ENCODE assay signal across 26 mouse cellular contexts in the genomic region with DNA sequence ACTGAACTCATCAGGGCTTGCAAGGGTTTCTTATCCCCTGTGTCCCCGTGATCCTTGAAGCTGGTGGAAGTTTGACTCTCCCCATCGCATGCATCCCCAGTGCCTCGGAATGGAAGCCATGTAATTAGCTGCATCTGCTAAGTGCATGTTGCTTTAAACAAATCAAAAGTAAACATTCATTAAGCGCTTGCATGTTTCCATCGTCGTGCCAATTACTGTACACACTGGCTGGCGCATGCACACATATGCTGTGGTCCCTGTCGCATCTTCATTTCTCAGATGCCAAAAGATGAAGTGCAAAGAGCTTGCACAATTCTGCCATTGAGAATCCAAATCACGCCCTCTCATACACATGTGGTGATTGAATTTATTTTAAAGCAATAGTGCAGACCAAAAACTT.
DNase-seq lines count a peak whose midpoint lies in the region; ATAC-seq and TF ChIP-seq lines count a peak whose summit lies in the region.
"Had no signal": no experiment of that assay in that cellular context is flagged by ENCODE, and none has a peak within 500 bp of the region (broad histone marks: within the 10 kb centered on the region; RNA-seq: fewer than 3 reads in every experiment).

No protein-coding gene starts in this region.

- DNase-seq in hindbrain, embryonic 14.5 days (ENCODE audit: low spot score): no peak
- no peak for DNase-seq in hindbrain, postnatal 0 days (ENCODE audit: low spot score)
- DNase-seq in midbrain, postnatal 0 days (ENCODE audit: low spot score): no peak
- no peak for DNase-seq in left cerebral cortex, adult 11 months (ENCODE audit: low spot score)
- no peak for DNase-seq in heart, embryonic 10.5 days (ENCODE audit: low spot score)
- DNase-seq: adrenal gland, adult 2 months; adrenal gland, postnatal 36 days; B cell, adult 2 months; cerebellum, adult 2 months; cerebellum, postnatal 14 days; heart, adult 2 months; heart, postnatal 14 days; kidney, adult 8-10 months; layer of hippocampus, postnatal 36 days; lung, embryonic 14.5 days; lung, postnatal 14 days; retina, postnatal 1 day; right cerebral cortex, postnatal 14 days had no signal

- TF ChIP-seq CTCF in hindbrain, postnatal 0 days (IDR thresholded peaks at IDR 0.05; ENCODE audit: low read depth): no peak
- no peak for TF ChIP-seq CTCF in midbrain, postnatal 0 days (IDR thresholded peaks at IDR 0.05)

- peak; percentile 1; the same call in 1 of the 2 replicates for ATAC-seq in hindbrain, embryonic 14.5 days (ENCODE audit: low FRiP score)
- ATAC-seq in hindbrain, postnatal 0 days: no peak
- no peak for ATAC-seq in midbrain, embryonic 13.5 days
- no peak for ATAC-seq in midbrain, postnatal 0 days (ENCODE audit: low FRiP score)
- 0 out of 2 replicates have a peak, but pooled peaks have one; percentile 30 for ATAC-seq in forebrain, embryonic 15.5 days (replicated peaks)
- no peak for ATAC-seq in midbrain, embryonic 15.5 days (replicated peaks)
- ATAC-seq: activated CD4-positive, CD25-positive, alpha-beta regulatory T cell, adult 4 months; intestine, embryonic 16.5 days had no signal

- peak overlapping the region; percentile 32; the same call in 1 of the 2 replicates for H3K27ac ChIP-seq in hindbrain, embryonic 14.5 days
- H3K27ac ChIP-seq in hindbrain, postnatal 0 days: no peak overlapping the region
- H3K27ac ChIP-seq in midbrain, embryonic 13.5 days: peak overlapping the region; percentile 45; the same call in 1 of the 2 replicates
- H3K27ac ChIP-seq in midbrain, postnatal 0 days (ENCODE audit: low read depth, low read length): no peak overlapping the region
- no peak overlapping the region for H3K27ac ChIP-seq in forebrain, embryonic 15.5 days (replicated peaks)
- H3K27ac ChIP-seq in midbrain, embryonic 15.5 days: peak overlapping the region; percentile 62
- no peak overlapping the region for H3K27ac ChIP-seq in heart, embryonic 10.5 days
- H3K27ac ChIP-seq: heart, adult 2 months; kidney, postnatal 0 days; liver, embryonic 15.5 days had no signal

- H3K9ac ChIP-seq in hindbrain, embryonic 14.5 days: no peak overlapping the region
- no peak overlapping the region for H3K9ac ChIP-seq in hindbrain, postnatal 0 days (replicated peaks; ENCODE audit: low read length)
- 0 out of 2 replicates have a peak overlapping the region, but pooled peaks have one; percentile 20 for H3K9ac ChIP-seq in midbrain, embryonic 13.5 days (replicated peaks)
- no peak overlapping the region for H3K9ac ChIP-seq in midbrain, postnatal 0 days (replicated peaks; ENCODE audit: low read length, poor library complexity, severe bottlenecking)
- H3K9ac ChIP-seq in forebrain, embryonic 15.5 days (replicated peaks): no peak overlapping the region
- no peak overlapping the region for H3K9ac ChIP-seq in midbrain, embryonic 15.5 days
- H3K9ac ChIP-seq: liver, embryonic 15.5 days; lung, embryonic 14.5 days had no signal

- WGBS in hindbrain, embryonic 14.5 days: 66% methylated on average over 9 of the region's 9 CpGs
- WGBS in hindbrain, postnatal 0 days: 60% methylated on average over 9 of the region's 9 CpGs
- WGBS in midbrain, embryonic 13.5 days: 80% methylated on average over 9 of the region's 9 CpGs
- WGBS in midbrain, postnatal 0 days: 57% methylated on average over 9 of the region's 9 CpGs
- WGBS in forebrain, embryonic 15.5 days: 47% methylated on average over 9 of the region's 9 CpGs
- WGBS in midbrain, embryonic 15.5 days: 69% methylated on average over 9 of the region's 9 CpGs
- WGBS in heart, embryonic 10.5 days: 84% methylated on average over 9 of the region's 9 CpGs

- peaks cover 21% of the 10 kb centered on the region for H3K36me3 ChIP-seq in hindbrain, embryonic 14.5 days (replicated peaks; ENCODE audit: control insufficient read depth, insufficient read depth)
- H3K36me3 ChIP-seq in hindbrain, postnatal 0 days (ENCODE audit: insufficient read depth, low read length): no peaks in the 10 kb centered on the region; the same call in 1 of the 2 replicates
- H3K36me3 ChIP-seq in midbrain, embryonic 13.5 days: peaks cover 11% of the 10 kb centered on the region; the same call in 1 of the 2 replicates
- H3K36me3 ChIP-seq in midbrain, postnatal 0 days (ENCODE audit: insufficient read depth, low read length): peaks cover 4% of the 10 kb centered on the region; the same call in 1 of the 2 replicates
- H3K36me3 ChIP-seq in forebrain, embryonic 15.5 days: no peaks in the 10 kb centered on the region
- H3K36me3 ChIP-seq in midbrain, embryonic 15.5 days (replicated peaks): 0 out of 2 replicates have a peak, but pooled peaks cover 3% of the 10 kb centered on the region
- H3K36me3 ChIP-seq in heart, embryonic 10.5 days: peaks cover 10% of the 10 kb centered on the region
- H3K36me3 ChIP-seq: liver, embryonic 15.5 days had no signal

- H3K9me3 ChIP-seq in hindbrain, embryonic 14.5 days (ENCODE audit: control insufficient read depth, low read length): no peaks in the 10 kb centered on the region
- no peaks in the 10 kb centered on the region for H3K9me3 ChIP-seq in hindbrain, postnatal 0 days (ENCODE audit: low read length)
- no peaks in the 10 kb centered on the region for H3K9me3 ChIP-seq in midbrain, embryonic 13.5 days
- no peaks in the 10 kb centered on the region for H3K9me3 ChIP-seq in midbrain, postnatal 0 days (ENCODE audit: low read length)
- H3K9me3 ChIP-seq in forebrain, embryonic 15.5 days: no peaks in the 10 kb centered on the region
- H3K9me3 ChIP-seq in midbrain, embryonic 15.5 days: no peaks in the 10 kb centered on the region
- peaks cover 2% of the 10 kb centered on the region; the same call in 1 of the 2 replicates for H3K9me3 ChIP-seq in heart, embryonic 10.5 days
- H3K9me3 ChIP-seq: liver, embryonic 15.5 days had no signal

- H3K4me1 ChIP-seq in hindbrain, embryonic 14.5 days (replicated peaks; ENCODE audit: control insufficient read depth, insufficient read depth, low read length): peaks cover 30% of the 10 kb centered on the region
- no peaks in the 10 kb centered on the region for H3K4me1 ChIP-seq in hindbrain, postnatal 0 days (ENCODE audit: insufficient read depth, low read length)
- H3K4me1 ChIP-seq in midbrain, embryonic 13.5 days (replicated peaks): peaks cover 47% of the 10 kb centered on the region
- no peaks in the 10 kb centered on the region; the same call in 1 of the 2 replicates for H3K4me1 ChIP-seq in midbrain, postnatal 0 days (ENCODE audit: insufficient read depth, low read length)
- peaks cover 18% of the 10 kb centered on the region for H3K4me1 ChIP-seq in forebrain, embryonic 15.5 days
- H3K4me1 ChIP-seq in midbrain, embryonic 15.5 days: peaks cover 21% of the 10 kb centered on the region
- peaks cover 8% of the 10 kb centered on the region; the same call in 1 of the 2 replicates for H3K4me1 ChIP-seq in heart, embryonic 10.5 days
- H3K4me1 ChIP-seq: liver, embryonic 15.5 days had no signal

- H3K4me3 ChIP-seq in hindbrain, embryonic 14.5 days (replicated peaks; ENCODE audit: low read length): no peak overlapping the region
- H3K4me3 ChIP-seq in hindbrain, postnatal 0 days (ENCODE audit: low read length): no peak overlapping the region
- H3K4me3 ChIP-seq in midbrain, embryonic 13.5 days (replicated peaks): no peak overlapping the region
- H3K4me3 ChIP-seq in midbrain, postnatal 0 days (ENCODE audit: low read depth, low read length): no peak overlapping the region
- no peak overlapping the region for H3K4me3 ChIP-seq in forebrain, embryonic 15.5 days
- no peak overlapping the region for H3K4me3 ChIP-seq in midbrain, embryonic 15.5 days
- no peak overlapping the region for H3K4me3 ChIP-seq in heart, embryonic 10.5 days
- H3K4me3 ChIP-seq: heart, adult 2 months; liver, embryonic 15.5 days; myocyte had no signal

- no peak overlapping the region for H3K4me2 ChIP-seq in hindbrain, embryonic 14.5 days (replicated peaks)
- H3K4me2 ChIP-seq in hindbrain, postnatal 0 days (ENCODE audit: low read depth, low read length): no peak overlapping the region
- H3K4me2 ChIP-seq in midbrain, embryonic 13.5 days (replicated peaks): no peak overlapping the region
- no peak overlapping the region for H3K4me2 ChIP-seq in midbrain, postnatal 0 days (ENCODE audit: low read depth, low read length, poor library complexity, severe bottlenecking)
- H3K4me2 ChIP-seq in forebrain, embryonic 15.5 days (replicated peaks): no peak overlapping the region
- no peak overlapping the region for H3K4me2 ChIP-seq in midbrain, embryonic 15.5 days
- H3K4me2 ChIP-seq: liver, embryonic 15.5 days; lung, embryonic 14.5 days had no signal

- H3K27me3 ChIP-seq in hindbrain, embryonic 14.5 days (ENCODE audit: control insufficient read depth, insufficient read depth, low read length): no peaks in the 10 kb centered on the region
- H3K27me3 ChIP-seq in hindbrain, postnatal 0 days (ENCODE audit: insufficient read depth, low read length): no peaks in the 10 kb centered on the region
- H3K27me3 ChIP-seq in midbrain, embryonic 13.5 days: no peaks in the 10 kb centered on the region
- no peaks in the 10 kb centered on the region for H3K27me3 ChIP-seq in midbrain, postnatal 0 days (ENCODE audit: insufficient read depth, low read length)
- H3K27me3 ChIP-seq in forebrain, embryonic 15.5 days: no peaks in the 10 kb centered on the region
- H3K27me3 ChIP-seq in midbrain, embryonic 15.5 days (replicated peaks): no peaks in the 10 kb centered on the region
- no peaks in the 10 kb centered on the region for H3K27me3 ChIP-seq in heart, embryonic 10.5 days (ENCODE audit: insufficient read depth, poor library complexity, severe bottlenecking)
- H3K27me3 ChIP-seq: liver, embryonic 15.5 days had no signal

Comparison
In these comparisons a context has a peak if more than half of its experiments do, and no peak if none do; other contexts are left out.
1. ATAC-seq: peak in hindbrain, embryonic 14.5 days (single experiment) and forebrain, embryonic 15.5 days (single experiment); none in hindbrain, postnatal 0 days (single experiment), midbrain, embryonic 13.5 days (single experiment), midbrain, postnatal 0 days (single experiment) and midbrain, embryonic 15.5 days (single experiment).
2. H3K27ac ChIP-seq: peak in hindbrain, embryonic 14.5 days (single experiment), midbrain, embryonic 13.5 days (single experiment) and midbrain, embryonic 15.5 days (single experiment); none in hindbrain, postnatal 0 days (single experiment), midbrain, postnatal 0 days (single experiment), forebrain, embryonic 15.5 days (single experiment) and heart, embryonic 10.5 days (single experiment).